Mouse (Mus musculus) embryonic facial prominence, embryonic 12.5 days (tissue): ENCODE results near the gene Tmem43. TPM values are rescaled to one million over a fixed set of nuclear protein-coding genes. Genes with fewer than 3 reads are reported as not detected.
"Not testable (repeated sequence)": the region's sequence is repeated elsewhere in the genome, so short reads cannot be mapped to it uniquely, and the experiment has no call there.

Experiments
- ATAC-seq: fragments of 200-750 bp; cut with Nextera tagmentation; 2 replicates; pipeline ENCODE4 v1.8.0; 2017; ENCODE audit not compliant: insufficient number of reproducible peaks, insufficient read depth, low FRiP score, low TSS enrichment
- H3K27ac ChIP-seq: fragments of 300-500 bp; sonication (generic); 2 replicates; pipeline ENCODE4 v1.5.1; 2016; ENCODE audit warnings: mild to moderate bottlenecking
- H3K27me3 ChIP-seq: fragments of 300-500 bp; sonication (generic); 2 replicates; pipeline ENCODE4 v1.6.1; 2016; ENCODE audit warnings: mild to moderate bottlenecking, moderate library complexity
- H3K36me3 ChIP-seq: fragments of 300-500 bp; sonication (generic); 2 replicates; pipeline ENCODE4 v1.6.1; 2016; ENCODE audit warnings: mild to moderate bottlenecking
- H3K4me1 ChIP-seq: fragments of 300-500 bp; sonication (generic); 2 replicates; pipeline ENCODE4 v1.6.1; 2016
- H3K4me2 ChIP-seq: fragments of 300-500 bp; sonication (generic); replicated peaks from 2 replicates; pipeline ENCODE4 v1.6.1; 2016; ENCODE audit warnings: mild to moderate bottlenecking, moderate library complexity
- H3K4me3 ChIP-seq: fragments of 300-500 bp; sonication (generic); 2 replicates; pipeline ENCODE4 v1.5.1; 2016; ENCODE audit warnings: mild to moderate bottlenecking
- H3K9ac ChIP-seq: fragments of 300-500 bp; sonication (generic); 2 replicates; pipeline ENCODE4 v1.6.1; 2016; ENCODE audit warnings: mild to moderate bottlenecking, moderate library complexity
- H3K9me3 ChIP-seq: fragments of 300-500 bp; sonication (generic); 2 replicates; pipeline ENCODE4 v1.6.1; 2016; ENCODE audit warnings: mild to moderate bottlenecking, moderate library complexity
- WGBS: fragments of 180-500 bp; shearing (Covaris S2); methylation state at CpG from one replicate; pipeline ENCODE4 v1.1.7; 2016; 5-methylcytosine and 5-hydroxymethylcytosine counted together
- polyA plus RNA-seq: library from polyadenylated mRNA; unstranded; fragments of >200 nt; fragmentation: Nextera tagmentation; extraction: Ambion mirVana; gene quantifications from 2 replicates; pipeline ENCODE4 v1.2.1, GENCODE M21; 2016

Gene Tmem43
- polyA plus RNA-seq, 1 experiment from 2014 or later, result 62.2 TPM

DNA sequence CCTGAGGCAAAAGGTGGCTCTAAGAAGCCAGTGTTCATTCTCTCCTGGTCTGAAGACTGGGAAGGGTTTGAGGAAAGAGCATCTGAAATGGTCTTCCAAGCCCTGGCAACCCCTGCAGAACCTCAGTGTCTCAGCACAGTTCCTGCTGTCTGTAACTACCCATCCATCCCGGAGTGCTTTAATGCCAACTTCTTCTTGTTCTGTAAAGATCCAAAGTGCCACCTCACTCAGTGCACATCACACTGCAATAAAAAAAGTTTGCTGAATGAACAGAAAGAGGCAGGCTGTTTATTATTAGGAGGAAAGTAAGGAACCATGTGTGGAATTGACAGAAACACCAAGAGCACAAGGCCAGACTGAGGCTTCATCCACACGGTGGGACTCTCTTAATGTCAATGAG lies 2.8 kb upstream of the Tmem43 start:
- H3K4me1 ChIP-seq, result peaks cover 22% of the 10 kb centered on the region
- no peak overlapping the region for H3K9ac ChIP-seq
- H3K27me3 ChIP-seq, result no peaks in the 10 kb centered on the region
- no peak for ATAC-seq
- WGBS, result 89% methylated on average over 2 of the region's 2 CpGs
- H3K27ac ChIP-seq, result no peak overlapping the region
- H3K4me2 ChIP-seq, result no peak overlapping the region
- no peak overlapping the region for H3K4me3 ChIP-seq
- H3K9me3 ChIP-seq, result no peaks in the 10 kb centered on the region
- H3K36me3 ChIP-seq, result peaks cover 24% of the 10 kb centered on the region

DNA sequence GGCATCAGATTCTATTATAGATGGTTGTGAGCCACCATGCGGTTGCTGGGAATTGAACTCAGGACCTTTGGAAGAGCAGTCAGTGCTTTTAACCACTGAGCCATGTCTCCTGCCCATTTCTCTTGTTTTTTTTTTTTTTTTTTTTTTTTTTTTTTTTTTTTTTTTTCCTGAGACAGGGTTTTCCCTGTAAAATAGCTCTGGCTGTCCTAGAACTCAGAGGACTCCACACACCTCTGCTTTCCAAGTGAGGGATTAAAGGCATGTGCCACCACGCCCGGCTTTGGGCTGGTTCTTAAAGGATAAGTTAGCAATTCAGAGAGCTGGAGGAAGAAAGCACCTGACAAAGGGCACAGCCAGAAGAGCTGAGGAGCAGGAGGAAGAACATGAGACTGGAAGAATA lies 2.1 kb upstream of the Tmem43 start:
- H3K4me1 ChIP-seq, result peaks cover 22% of the 10 kb centered on the region
- H3K36me3 ChIP-seq, result peaks cover 17% of the 10 kb centered on the region
- H3K27me3 ChIP-seq, H3K4me2 ChIP-seq, ATAC-seq, H3K27ac ChIP-seq, H3K9ac ChIP-seq, H3K9me3 ChIP-seq, H3K4me3 ChIP-seq: not testable (repeated sequence)
- 91% methylated on average over 3 of the region's 3 CpGs for WGBS

DNA sequence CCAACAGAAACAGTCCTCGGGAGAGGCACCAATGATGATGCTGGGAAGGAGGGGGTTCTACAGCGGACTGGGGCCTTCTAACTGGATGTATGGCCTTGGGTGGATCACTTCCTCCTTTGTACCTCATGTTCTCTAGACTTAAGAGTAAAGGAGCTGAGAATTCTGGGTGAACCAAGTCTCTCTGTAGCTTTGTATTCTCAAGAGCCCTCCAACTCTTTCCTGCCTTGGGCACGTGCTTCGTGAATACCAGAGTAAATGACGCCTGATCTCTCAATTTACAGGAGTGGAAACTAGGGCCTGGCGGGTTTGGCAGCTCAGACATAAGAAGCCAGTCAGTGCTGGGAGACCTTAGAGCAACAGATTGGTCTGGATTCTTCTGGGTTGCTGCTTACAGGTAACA lies 1.2 kb upstream of the Tmem43 start:
- peaks cover 15% of the 10 kb centered on the region for H3K36me3 ChIP-seq
- H3K9me3 ChIP-seq, result no peaks in the 10 kb centered on the region
- H3K27ac ChIP-seq, result peak overlapping the region; percentile 81; the same call in 1 of the 2 replicates
- peak overlapping the region; percentile 77 for H3K4me3 ChIP-seq
- peak overlapping the region; percentile 85 for H3K4me2 ChIP-seq
- peak overlapping the region; percentile 81 for H3K9ac ChIP-seq
- peaks cover 22% of the 10 kb centered on the region for H3K4me1 ChIP-seq
- H3K27me3 ChIP-seq, result no peaks in the 10 kb centered on the region
- 27% methylated on average over 6 of the region's 6 CpGs for WGBS
- ATAC-seq, result no peak

DNA sequence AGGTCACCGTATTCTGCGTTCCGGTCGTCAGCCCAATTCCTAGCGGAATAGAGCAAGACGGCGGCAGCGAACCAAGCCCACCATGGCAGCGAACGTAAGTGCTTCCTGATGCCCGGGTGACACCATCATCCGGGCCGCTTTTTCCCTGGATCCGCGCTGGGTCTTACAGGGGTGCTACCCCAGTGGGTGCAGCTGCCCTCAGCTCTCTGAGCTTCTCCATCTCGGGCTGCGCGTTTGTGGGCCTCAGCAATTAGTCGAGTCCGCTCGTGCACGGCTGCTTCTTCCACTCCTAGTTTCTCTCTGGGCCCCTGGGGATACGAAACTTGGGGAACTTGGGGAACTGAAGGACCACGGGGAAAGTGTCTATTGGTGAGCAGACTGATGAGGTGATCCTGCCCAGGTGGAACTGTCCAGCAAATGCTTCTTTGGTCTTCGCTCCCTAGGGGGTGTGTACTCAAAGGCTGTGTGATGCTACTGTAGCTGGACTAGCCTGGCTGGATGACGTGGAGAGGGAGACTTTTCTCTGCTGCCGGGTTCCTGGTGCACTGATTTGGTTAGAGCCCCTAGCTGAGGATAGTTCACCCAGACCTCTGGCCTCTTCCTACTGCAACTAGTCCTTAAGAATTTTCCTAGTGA lies 420 bp downstream of the Tmem43 start:
- Histone ChIP-seq H3K4me2 (peak overlapping the region; percentile 85), H3K4me3 (peak overlapping the region; percentile 77), H3K36me3 (peaks cover 26% of the 10 kb centered on the region), H3K27ac (peak overlapping the region; percentile 65), H3K9me3 (no peaks in the 10 kb centered on the region), H3K9ac (peak overlapping the region; percentile 81), H3K4me1 (peaks cover 22% of the 10 kb centered on the region), H3K27me3 (no peaks in the 10 kb centered on the region)
- WGBS, result under 1% methylated on average over 27 of the region's 27 CpGs
- peak; percentile 31 for ATAC-seq

DNA sequence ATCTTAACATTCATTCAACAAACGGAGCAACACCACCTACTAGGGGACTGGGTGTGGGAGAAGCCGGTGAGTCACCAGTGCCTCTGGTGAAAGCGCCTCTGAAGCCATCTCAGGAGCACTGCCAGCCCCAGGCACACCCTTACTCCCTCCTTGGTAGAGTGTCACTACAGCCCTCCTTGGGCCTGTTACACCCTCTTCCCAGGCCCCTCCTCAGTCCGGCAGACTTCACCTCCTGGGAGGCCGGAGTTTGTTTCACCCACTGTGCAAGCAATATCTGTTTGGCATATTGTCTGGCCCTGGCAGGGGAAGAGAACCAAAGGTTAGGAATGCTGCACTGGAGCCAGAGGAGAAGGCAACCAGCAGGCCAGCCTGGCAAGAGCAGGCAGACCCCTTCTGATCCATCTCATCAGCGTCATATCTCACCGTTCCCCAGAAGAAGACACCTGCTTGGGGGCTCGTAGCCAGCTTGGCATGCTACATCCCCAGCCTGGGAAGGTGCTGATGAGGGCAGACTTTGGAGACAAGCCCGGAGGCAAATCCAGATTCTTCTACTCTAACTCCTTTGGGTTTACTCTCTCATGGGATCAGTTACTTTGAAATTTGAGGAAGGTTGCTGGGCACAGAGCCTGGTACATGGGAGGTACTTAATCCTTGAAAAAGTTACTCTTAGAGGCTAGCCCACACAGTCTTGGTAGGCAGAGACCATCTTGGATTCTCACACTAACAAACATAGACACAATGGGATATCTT lies 1.1 kb downstream of the Tmem43 start:
- Histone ChIP-seq H3K27ac (no peak overlapping the region), H3K4me1 (peaks cover 22% of the 10 kb centered on the region), H3K9ac (peak overlapping the region; percentile 81), H3K4me3 (peak overlapping the region; percentile 77), H3K4me2 (peak overlapping the region; percentile 85), H3K9me3 (no peaks in the 10 kb centered on the region), H3K27me3 (no peaks in the 10 kb centered on the region), H3K36me3 (peaks cover 30% of the 10 kb centered on the region)
- 56% methylated on average over 9 of the region's 9 CpGs for WGBS
- no peak for ATAC-seq

DNA sequence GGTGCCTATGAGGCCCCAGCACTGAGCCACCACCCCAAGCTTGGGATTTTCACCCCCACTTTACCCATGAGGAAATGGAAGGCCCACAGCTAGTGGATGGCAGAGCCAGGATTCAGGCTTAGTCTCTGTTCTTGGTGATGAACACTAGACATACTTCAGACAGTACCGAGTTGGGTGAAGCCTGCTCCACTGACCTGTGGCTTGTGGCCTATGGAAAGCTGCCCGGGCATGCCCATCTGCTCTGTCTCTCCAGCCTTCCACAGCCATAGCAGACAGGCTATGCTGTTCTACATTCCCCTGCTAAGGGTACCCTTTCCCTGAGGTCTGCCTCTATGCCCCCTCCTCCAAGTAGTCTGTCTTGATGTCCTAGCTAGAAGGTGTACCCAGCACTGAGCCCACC lies 3.0 kb downstream of the Tmem43 start:
- Histone ChIP-seq H3K36me3 (peaks cover 49% of the 10 kb centered on the region), H3K27me3 (no peaks in the 10 kb centered on the region), H3K27ac (no peak overlapping the region), H3K9ac (no peak overlapping the region), H3K4me1 (peaks cover 22% of the 10 kb centered on the region), H3K4me2 (no peak overlapping the region), H3K4me3 (no peak overlapping the region), H3K9me3 (no peaks in the 10 kb centered on the region)
- WGBS, result 100% methylated on average over 2 of the region's 2 CpGs
- no peak for ATAC-seq

DNA sequence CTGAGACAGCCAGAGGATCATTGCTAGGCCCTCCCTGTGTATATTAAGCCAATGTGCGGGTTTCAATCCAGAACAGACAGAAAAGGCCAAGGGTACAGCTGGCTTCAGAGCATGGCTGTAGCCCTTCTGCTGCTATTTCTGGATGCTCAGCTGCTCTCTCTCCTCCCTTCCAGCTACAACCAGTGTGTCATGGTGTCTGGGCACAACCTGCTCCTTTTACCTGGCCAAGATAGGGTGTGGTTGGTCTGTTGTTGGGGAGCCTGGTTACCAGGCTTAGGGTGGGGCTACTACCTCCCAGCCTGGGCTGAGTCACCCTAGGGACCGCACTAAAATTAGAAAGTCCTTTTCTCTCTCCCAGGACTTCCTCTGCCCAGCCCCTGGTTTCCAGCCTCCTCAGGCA lies 9.9 kb downstream of the Tmem43 start:
- H3K27me3 ChIP-seq, result no peaks in the 10 kb centered on the region
- no peak overlapping the region for H3K4me2 ChIP-seq
- 97% methylated on average over 2 of the region's 2 CpGs for WGBS
- no peak overlapping the region for H3K27ac ChIP-seq
- no peaks in the 10 kb centered on the region for H3K9me3 ChIP-seq
- H3K4me1 ChIP-seq, result no peaks in the 10 kb centered on the region
- no peak overlapping the region for H3K9ac ChIP-seq
- ATAC-seq, result no peak
- H3K4me3 ChIP-seq, result no peak overlapping the region
- peaks cover 98% of the 10 kb centered on the region for H3K36me3 ChIP-seq

DNA sequence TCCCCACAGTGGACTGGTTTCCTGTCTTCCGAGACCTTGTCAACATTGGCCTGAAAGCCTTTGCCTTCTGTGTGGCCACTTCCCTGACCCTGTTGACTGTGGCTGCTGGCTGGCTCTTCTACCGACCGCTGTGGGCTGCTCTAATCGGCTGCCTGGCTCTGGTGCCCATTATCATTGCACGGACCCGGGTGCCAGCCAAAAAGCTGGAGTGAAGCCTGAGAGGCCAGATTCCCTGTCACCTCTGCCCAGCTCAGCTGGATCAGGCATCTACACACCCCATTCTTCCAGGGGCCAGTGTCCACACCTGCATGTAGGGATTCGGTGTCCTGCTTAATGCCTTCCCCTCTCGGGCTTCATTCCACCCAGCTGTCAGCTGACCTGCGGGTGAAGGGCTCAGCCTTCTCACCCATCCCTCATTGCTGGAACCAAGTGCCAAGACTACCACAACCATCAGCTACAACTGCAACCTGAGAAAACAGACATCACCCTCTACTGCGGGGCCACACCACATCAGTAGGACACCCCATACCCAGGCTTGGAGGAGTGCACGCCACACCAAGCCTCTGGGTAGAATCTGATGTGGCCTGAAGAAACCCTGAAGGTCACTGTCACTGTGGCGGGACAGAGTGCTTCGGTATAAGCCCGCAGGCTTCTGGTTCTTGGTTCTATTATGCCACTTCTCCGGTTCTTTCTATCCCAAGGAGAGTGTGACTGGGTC lies 13.4 kb downstream of the Tmem43 start:
- H3K9ac ChIP-seq, result no peak overlapping the region
- no peak for ATAC-seq
- no peak overlapping the region for H3K4me3 ChIP-seq
- no peaks in the 10 kb centered on the region for H3K4me1 ChIP-seq
- H3K27me3 ChIP-seq, result no peaks in the 10 kb centered on the region
- H3K9me3 ChIP-seq, result no peaks in the 10 kb centered on the region
- no peak overlapping the region for H3K27ac ChIP-seq
- no peak overlapping the region for H3K4me2 ChIP-seq
- WGBS, result 89% methylated on average over 15 of the region's 15 CpGs
- H3K36me3 ChIP-seq, result peaks cover 83% of the 10 kb centered on the region

DNA sequence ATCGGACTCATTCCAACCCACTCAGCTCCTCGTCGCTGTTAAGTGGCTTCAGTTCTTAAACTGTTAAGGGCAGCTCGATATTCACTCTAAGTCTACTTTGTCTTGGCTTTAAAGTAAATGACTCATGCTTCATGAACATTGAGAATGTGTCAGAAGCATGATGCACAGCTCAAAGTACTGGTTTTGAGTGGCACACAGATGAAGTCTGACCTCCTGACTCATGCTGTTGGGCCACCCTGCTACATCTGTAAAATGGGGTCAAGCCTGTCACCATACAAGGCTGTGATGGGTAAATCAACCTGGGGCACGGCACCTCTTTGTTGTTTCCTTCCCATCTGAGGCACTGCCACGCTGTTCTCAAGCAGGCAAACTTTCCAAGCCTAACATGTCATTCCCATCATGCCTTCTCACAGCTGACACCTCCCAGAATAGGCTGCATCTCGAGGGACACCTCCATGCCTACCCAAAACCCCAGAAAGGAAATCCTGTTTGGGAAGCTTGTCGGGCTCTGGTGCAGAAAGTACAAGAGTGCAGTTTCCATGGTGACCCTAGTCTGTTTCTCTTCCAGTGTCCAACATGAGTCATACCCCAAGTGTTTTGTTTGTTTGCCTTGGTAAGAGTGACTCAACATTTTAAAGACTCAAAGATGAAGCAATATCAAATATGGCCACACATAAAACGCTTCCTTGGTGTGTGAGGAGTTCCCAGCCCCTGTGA lies 15.2 kb downstream of the Tmem43 start:
- H3K4me3 ChIP-seq, result no peak overlapping the region
- no peak for ATAC-seq
- peaks cover 82% of the 10 kb centered on the region for H3K36me3 ChIP-seq
- WGBS, result 82% methylated on average over 9 of the region's 9 CpGs
- no peaks in the 10 kb centered on the region for H3K4me1 ChIP-seq
- H3K9ac ChIP-seq, result no peak overlapping the region
- H3K27me3 ChIP-seq, result no peaks in the 10 kb centered on the region
- H3K27ac ChIP-seq, result no peak overlapping the region
- no peak overlapping the region for H3K4me2 ChIP-seq
- H3K9me3 ChIP-seq, result no peaks in the 10 kb centered on the region

DNA sequence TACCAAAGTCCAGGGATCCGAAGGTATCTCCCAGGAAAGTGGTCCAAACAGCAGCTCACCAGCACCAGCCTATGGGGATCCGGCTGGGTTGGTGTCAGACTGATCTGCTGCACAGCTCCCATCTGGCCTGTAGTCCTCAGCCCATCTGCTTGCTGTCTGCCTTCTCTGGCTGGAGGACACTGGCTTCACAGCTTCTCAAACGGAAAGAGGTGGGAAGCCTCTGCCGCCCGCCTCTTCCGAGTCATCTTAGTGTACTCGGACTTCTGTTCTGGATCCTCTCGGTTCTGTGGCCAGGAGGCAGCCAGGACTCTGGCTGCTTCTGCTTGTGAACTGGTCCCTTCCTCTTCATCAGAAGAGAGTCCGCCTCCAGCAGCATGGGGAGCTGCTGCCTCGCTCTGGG lies 16.4 kb downstream of the Tmem43 start:
- Histone ChIP-seq H3K9ac (no peak overlapping the region), H3K4me1 (no peaks in the 10 kb centered on the region), H3K27ac (no peak overlapping the region), H3K9me3 (no peaks in the 10 kb centered on the region), H3K36me3 (peaks cover 80% of the 10 kb centered on the region), H3K4me3 (no peak overlapping the region), H3K4me2 (no peak overlapping the region), H3K27me3 (no peaks in the 10 kb centered on the region)
- no peak for ATAC-seq
- WGBS, result 84% methylated on average over 10 of the region's 10 CpGs

DNA sequence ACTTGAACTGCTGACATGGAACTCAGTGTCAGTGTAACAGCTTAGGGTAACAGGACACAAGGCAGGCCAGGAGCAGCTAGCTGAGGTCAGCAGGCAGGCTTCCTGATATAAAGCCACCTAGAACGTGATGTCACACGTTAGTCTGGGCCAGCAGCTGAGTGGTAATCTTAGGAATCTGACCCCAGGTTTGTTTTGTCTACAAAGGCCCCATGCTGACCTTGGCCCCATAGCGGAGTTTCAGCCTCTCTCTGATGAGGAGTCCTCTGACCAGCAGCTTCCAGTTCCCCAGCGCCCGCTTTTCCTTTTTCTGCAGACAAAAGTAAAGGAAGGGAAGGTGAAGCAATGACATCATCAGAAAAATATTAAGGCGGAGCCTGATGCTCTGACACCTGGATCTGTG lies 17.5 kb downstream of the Tmem43 start:
- Histone ChIP-seq H3K4me1 (no peaks in the 10 kb centered on the region), H3K36me3 (peaks cover 78% of the 10 kb centered on the region), H3K4me3 (no peak overlapping the region), H3K9ac (no peak overlapping the region), H3K9me3 (no peaks in the 10 kb centered on the region), H3K27me3 (no peaks in the 10 kb centered on the region), H3K4me2 (no peak overlapping the region), H3K27ac (no peak overlapping the region)
- no peak for ATAC-seq
- WGBS, result 72% methylated on average over 6 of the region's 6 CpGs
